Mouse (Mus musculus) cerebellum, adult 18-20 months (tissue): ENCODE results near the gene Camta1.

Source experiments
- DNase-seq, 2 experiments: peaks; one replicate each; pipeline ENCODE4 v3.0.0; 2021

Camta1 gene

DNA sequence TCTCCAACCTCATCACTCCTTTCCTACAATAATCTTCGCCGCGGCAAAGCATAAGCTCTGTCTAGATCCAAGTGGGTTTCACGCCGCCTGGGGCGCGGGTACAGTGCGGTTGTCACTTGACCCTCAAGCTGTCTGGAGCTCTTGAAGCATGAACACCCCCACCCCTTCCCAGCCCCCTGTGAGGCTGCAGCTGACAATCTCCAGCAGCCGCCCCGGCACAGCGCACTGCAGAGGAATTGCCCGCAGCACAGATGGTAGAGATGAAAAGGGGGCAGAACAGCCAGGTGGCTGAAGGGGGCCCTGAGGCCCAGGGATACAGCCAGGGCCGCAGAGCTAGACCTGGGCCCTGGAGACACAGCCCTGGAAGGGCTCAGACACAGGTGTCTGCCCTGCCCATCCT lies 189.2 kb downstream of the Camta1 start:
- no peak for DNase-seq

DNA sequence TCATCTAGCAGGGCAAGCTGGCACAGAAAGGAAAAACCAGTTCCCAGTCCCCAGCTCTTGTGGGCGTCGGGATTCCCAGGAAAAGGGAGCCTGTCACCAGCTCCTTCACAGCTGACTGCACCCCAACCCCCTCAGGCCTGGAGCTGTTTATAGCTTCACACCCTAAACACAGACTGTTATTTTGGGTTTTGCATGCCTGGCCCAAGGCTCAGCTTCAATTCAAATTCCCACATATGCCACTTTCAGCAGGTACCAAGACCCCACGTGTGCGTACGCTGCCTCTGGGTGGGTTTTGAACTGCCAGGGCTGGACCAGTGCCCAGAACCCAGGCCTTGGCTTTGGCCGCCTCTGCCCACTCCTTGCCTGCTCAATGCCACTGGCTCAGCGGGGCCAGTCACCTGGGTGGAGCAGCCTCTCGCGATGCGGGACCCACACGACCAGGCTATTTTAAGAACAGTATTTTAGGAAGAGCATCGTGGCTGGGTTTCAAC lies 195.2 kb downstream of the Camta1 start:
- DNase-seq: peak; percentile 66 to 71

DNA sequence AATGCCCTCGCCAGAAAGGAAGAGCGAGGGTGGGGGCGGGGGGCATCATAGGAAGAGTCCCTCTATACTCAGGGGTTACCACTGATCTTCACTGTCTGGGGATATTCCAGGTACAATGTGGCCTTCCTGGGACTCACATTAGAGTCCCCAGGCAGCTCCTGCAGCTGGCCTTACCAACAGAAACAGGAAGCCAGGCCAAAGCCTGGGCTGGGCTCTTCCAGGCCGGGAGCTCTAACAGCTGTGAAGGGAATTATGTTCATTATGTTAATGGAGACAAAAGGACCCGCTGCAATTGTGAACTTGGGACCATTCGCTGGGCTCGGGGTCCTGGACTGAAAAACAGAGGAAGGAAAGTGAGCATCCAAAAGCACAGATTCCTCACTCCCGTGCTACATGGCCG lies 200.2 kb downstream of the Camta1 start:
- DNase-seq: no peak

- DNase-seq: no peak
Measured at GRCm38 (mm10) chr4:151656427-151656826, 205.2 kb downstream of the Camta1 start.

DNA sequence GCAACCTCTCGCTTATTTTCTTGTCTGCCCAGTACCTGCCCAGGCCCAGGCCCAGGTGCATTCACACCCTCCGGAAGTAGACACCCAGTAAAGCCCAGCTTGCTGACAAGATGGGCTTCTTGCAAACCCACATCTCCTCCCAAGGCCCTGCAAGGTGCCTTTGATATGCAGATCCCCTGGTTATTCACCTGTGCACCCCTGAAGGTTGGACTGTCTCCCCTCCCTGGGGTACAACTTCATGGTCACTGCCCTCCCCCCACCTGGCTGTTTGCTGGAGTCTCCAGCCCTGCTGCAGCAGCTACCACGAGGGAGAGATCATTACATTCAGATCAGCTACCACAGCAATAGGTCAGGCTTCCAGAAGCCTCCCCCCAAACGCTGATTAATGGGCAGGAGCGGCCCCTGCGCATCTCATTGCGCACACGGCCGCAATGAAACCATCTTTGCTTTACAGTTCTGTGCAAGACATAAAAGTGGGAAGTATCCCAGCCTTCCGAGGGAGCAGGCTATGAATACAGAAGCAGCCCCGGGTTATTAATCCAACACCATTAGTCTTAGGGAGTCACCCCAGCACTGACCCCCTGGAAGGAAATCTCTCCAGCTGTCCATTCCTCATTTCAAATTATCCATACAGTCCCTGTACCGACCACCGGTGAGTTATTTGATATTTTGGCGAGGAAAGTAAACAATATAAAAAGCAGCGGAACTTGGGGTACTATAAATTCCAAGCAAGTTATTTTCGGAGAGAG lies 205.9 kb downstream of the Camta1 start:
- no peak for DNase-seq

GRCm38 (mm10) chr4:151655227-151655626 lies 206.4 kb downstream of the Camta1 start:
- DNase-seq: no peak

DNA sequence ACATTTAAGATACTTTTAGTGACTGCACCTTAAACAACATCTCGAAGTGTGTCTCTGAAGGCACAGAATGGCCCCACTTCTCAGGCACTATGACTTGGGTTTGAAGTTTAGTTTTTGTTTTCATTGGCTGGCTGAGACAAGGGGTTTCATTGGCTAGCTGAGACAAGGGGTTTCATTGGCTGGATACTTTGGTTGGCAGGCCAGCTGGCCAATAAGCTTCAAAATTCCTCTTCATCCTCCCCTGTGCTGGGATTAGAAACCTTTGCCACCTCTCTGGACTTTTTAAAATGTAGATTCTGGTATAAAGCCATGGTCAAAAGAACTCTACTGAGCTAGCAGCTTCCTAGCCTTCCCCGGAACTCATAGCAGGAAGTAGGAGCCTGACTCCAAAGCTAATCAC lies 219.3 kb downstream of the Camta1 start:
- DNase-seq: no peak

DNA sequence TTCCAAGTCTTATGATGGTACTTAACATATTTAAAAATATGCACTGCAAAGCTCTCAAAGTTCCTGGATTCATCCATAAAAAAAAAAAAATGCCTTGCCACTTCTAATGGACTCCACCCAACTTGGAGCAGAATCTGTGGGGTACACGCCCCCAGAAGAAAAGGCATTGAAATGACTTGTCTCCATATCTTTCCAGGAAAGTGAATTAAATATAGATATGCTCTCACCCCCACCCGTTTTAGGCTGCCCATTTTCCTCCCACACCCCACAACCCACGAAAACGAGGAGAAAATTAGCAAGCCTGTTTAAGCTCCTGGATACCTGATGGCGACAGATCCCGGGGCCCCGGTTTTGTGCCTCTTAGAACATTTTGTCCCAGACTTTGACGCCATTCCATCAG lies 220.7 kb downstream of the Camta1 start:
- no peak for DNase-seq

DNA sequence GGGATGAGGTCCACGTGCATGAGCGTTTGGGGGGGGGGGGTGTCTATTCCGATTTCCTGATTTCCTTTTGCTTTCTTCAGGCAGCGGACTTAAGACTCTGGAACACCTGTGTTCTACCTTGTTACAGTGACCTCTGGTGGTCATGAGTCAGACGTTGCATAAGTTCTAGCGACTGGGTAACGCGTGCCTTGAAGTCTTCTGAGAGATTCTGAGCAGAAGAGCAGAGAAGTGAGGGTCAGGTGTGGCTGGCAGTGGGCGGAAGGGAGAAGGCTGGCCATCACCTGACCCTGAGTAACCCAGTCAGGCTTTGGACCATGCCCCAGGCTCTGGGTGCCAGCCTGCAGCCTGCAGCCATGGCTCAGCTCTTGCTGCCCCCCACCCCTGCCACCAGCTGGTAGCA lies 222.7 kb downstream of the Camta1 start:
- peak; percentile 67 to 69 for DNase-seq

- no peak for DNase-seq
Measured at GRCm38 (mm10) chr4:151637348-151637747, 224.3 kb downstream of the Camta1 start.

GRCm38 (mm10) chr4:151634771-151635170 lies 226.9 kb downstream of the Camta1 start:
- no peak for DNase-seq

- DNase-seq: no peak
Measured at GRCm38 (mm10) chr4:151633795-151634194, 227.9 kb downstream of the Camta1 start.

- no peak for DNase-seq
Measured at GRCm38 (mm10) chr4:151632321-151632720, 229.4 kb downstream of the Camta1 start.

DNA sequence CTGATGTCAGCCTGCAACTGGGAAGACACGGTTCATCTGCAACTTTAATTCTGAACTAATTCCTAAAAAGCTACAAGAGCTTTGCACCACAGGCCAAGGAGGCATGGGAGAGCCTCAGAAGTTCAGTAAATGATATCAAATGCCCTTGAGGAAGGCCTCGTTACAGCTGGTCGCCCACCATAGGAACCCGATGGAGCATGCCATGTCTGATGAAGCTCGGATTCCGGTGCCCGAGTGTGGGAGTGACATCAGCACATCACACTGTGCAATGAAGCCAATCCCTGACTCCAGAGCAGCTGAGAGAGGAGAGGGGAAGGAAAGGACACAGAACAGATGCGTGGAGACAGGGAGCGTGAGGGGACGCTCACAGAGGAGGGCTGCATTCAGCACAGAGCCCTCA lies 231.0 kb downstream of the Camta1 start:
- DNase-seq: no peak

GRCm38 (mm10) chr4:151630231-151630630 lies 231.4 kb downstream of the Camta1 start:
- no peak for DNase-seq

DNA sequence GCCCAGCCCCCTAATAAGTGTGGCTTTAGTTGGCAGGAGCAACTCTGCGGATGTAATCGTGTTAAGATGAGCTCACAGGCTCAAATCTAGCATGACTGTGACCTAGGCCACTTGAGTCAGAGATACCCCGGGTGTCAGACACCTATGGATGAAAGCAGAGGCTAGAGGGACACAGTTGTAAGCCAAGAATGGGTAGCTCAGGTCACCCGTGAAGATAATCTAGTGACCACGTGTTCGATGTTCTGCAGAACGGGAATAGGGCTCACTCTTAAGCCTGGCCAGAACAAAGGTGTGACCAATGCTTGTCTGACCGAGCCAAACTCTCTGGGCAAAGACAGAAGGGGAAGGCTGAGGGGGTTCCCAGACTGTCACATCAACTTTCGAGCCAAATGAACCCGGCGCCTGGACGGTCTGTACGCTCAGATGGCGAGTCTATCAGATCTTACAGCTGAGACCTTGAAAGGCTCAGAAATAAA lies 242.1 kb downstream of the Camta1 start:
- no peak for DNase-seq

DNA sequence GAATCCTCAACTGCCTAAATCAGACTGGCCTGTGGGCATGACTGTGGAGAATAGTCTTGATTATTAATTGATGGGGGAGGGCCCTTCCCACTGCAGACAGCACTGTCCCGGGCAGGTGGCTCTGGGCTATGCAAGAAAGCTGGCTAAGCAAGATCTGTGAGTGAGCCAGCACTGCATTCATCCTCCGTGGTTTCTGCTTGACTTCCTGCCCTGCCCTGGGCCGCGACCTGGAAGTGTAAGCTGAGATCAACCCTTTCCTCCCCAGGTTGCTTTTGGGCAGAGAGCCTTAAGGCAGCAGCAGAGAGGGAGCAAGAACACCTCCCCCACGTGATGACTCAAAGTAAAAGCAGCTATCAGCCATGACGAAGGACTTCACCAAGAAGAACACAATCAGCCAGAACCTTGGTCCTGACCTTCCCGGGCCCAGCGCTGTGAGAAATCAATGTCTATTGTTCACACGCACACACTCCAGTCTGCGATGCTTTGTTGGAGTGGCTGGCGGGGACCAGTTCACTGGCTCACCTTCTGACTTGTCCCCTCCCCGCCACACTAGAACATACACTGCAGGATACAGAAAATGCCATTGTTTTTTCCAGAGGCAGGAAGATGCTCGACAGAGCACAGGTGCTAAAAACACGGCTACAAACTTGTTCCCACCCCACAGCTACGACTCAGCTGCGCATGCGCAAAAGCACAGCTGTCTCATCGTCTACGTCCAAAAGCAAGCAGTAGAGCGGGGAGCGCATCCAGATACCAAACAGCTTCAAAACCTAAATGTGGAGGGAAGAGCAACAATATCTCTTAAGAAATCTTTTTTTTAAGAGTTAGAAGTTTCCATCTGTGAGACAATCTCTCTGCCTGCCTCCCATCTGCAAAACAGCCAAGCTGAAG lies 243.0 kb downstream of the Camta1 start:
- no peak for DNase-seq

GRCm38 (mm10) chr4:151611621-151612020 lies 250.1 kb downstream of the Camta1 start:
- DNase-seq: no peak

- peak; percentile 51 to 62 for DNase-seq
Measured at GRCm38 (mm10) chr4:151610266-151610665, 251.4 kb downstream of the Camta1 start.

DNA sequence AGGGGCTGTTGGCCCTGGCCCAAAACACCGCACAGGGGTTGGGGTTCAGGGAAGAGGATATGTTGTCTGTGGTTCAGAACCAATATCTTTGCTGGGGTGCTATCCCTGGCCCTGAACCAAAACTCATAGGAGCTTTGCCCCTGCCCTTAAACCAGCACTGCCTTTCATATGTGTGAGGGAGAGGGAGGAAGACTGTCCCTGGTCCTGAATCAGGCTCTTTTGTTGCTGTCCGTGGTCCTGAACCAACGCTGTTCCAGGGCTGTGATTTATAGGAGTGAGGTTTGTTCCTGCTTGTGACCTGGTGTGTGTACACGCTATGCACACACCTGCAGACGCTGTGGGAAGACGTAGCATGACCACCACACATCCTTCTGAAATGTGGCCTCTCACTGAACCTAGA lies 256.8 kb downstream of the Camta1 start:
- DNase-seq: no peak

GRCm38 (mm10) chr4:151604481-151604880 lies 257.2 kb downstream of the Camta1 start:
- DNase-seq: no peak

- DNase-seq: no peak
Measured at GRCm38 (mm10) chr4:151603586-151603985, 258.1 kb downstream of the Camta1 start.

DNA sequence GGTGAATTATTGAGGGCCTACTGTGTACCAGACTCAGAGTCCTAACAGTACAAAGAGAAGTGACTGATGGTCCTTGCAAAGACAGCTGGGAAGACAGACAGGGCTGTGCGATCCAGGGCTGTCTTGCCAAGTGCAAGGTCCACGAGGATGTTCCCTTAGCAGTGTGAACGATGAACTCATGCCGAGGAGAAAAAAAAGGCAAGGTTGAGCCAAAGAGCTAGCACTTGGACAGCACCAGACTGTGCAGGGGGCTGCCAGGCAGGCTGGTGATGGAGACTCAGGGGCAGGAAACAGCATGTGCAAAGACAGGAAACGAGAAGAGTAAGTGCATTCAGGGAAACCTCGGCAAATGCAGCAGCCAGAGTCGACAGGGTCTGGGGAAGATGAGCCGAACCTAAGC lies 266.6 kb downstream of the Camta1 start:
- DNase-seq: peak; percentile 29 to 31

- no peak for DNase-seq
Measured at GRCm38 (mm10) chr4:151593042-151593441, 268.6 kb downstream of the Camta1 start.
